Mouse (Mus musculus) thymus, adult 2 months (tissue): ENCODE results near the gene Pip4k2a. TPM values are rescaled to one million over a fixed set of nuclear protein-coding genes. Genes with fewer than 3 reads are reported as not detected.
"Not testable (repeated sequence)": the region's sequence is repeated elsewhere in the genome, so short reads cannot be mapped to it uniquely, and the experiment has no call there.

Source experiments
- DNase-seq: peaks from one replicate; pipeline ENCODE4 v3.0.0; 2021
- H3K27ac ChIP-seq: fragments of 200-500 bp; 2 replicates; pipeline ENCODE4 v1.5.1; 2012; ENCODE audit warnings: low read length, control low read depth; ENCODE audit not compliant: control insufficient read depth, insufficient read depth
- H3K27me3 ChIP-seq: fragments of 200-500 bp; 2 replicates; pipeline ENCODE4 v1.6.1; 2012; ENCODE audit warnings: mild to moderate bottlenecking, low read length, moderate library complexity, mixed read lengths; ENCODE audit not compliant: control insufficient read depth, insufficient read depth
- H3K36me3 ChIP-seq: fragments of 200-500 bp; 2 replicates; pipeline ENCODE4 v1.6.1; 2012; ENCODE audit warnings: mild to moderate bottlenecking, low read length, moderate library complexity; ENCODE audit not compliant: control insufficient read depth, insufficient read depth
- H3K4me1 ChIP-seq: fragments of 200-500 bp; replicated peaks from 2 replicates; pipeline ENCODE4 v1.6.1; 2012; ENCODE audit warnings: low read length; ENCODE audit not compliant: control insufficient read depth, insufficient read depth
- H3K4me3 ChIP-seq: fragments of 200-500 bp; 2 replicates; pipeline ENCODE4 v1.5.1; 2012; ENCODE audit warnings: mild to moderate bottlenecking, low read length, control low read depth, moderate library complexity; ENCODE audit not compliant: control insufficient read depth, insufficient read depth
- CTCF ChIP-seq: fragments of 200-500 bp; IDR thresholded peaks from 2 replicates; pipeline ENCODE4 v1.5.1; 2012; ENCODE audit warnings: mild to moderate bottlenecking, control low read depth, low read length, moderate library complexity, borderline replicate concordance; ENCODE audit not compliant: control insufficient read depth, poor library complexity, insufficient read depth; ENCODE audit errors: extremely low read depth
- POLR2A ChIP-seq: fragments of 200-500 bp; IDR thresholded peaks from 2 replicates; pipeline ENCODE4 v1.6.1; 2012; ENCODE audit warnings: mild to moderate bottlenecking, low read length, control low read depth, moderate library complexity; ENCODE audit not compliant: control insufficient read depth, poor library complexity, insufficient read depth; ENCODE audit errors: extremely low read depth
- WGBS: fragments of 180-500 bp; shearing (Covaris S2); methylation state at CpG from one replicate; pipeline ENCODE4 v1.1.7; 2018; 5-methylcytosine and 5-hydroxymethylcytosine counted together
- polyA plus RNA-seq: library from polyadenylated mRNA; depleted of rRNA; stranded (reverse); fragments of >200 nt; gene quantifications from 2 replicates; pipeline ENCODE4 v1.2.3, GENCODE M21; 2012

The Pip4k2a gene
- polyA plus RNA-seq, 1 experiment: 61.2 TPM

DNA sequence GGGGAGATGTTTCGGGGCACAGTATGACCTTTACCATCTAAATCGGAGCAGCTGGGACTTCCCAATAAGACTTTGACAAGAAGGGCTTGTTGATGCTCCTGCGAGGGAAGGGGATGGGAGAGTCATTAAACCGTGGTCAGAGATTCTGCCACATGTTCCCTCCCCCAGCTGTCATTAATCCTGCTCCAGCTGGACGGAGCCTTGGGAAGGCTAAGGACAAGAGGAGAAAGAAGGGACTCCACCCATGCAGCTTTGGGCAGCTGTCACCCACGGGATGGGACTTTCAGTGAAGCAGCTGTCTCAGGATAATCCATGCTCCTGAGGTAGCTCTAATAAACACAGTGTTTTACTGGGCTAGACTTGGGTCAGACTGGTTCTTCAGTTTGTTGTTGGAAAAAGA lies 101.9 kb downstream of the Pip4k2a start:
- H3K4me1 ChIP-seq: peaks cover 15% of the 10 kb centered on the region
- TF ChIP-seq POLR2A (no peak), CTCF (no peak)
- no peaks in the 10 kb centered on the region for H3K27me3 ChIP-seq
- H3K4me3 ChIP-seq: no peak overlapping the region
- 87% methylated on average over 6 of the region's 6 CpGs for WGBS
- DNase-seq: no peak
- H3K36me3 ChIP-seq: peaks cover 22% of the 10 kb centered on the region
- no peak overlapping the region for H3K27ac ChIP-seq

DNA sequence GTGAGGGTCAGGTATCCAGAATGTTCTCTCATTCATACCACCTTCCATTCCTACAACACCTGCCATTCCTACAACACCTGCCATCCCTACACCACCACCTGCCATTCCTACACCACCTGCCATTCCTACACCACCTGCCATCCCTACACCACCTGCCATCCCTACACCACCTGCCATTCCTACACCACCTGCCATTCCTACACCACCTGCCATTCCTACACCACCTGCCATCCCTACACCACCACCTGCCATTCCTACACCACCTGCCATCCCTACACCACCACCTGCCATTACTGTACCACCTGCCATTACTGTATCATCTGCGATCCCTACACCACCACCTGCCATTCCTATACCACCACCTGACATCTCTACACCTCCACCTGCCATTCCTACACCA lies 104.6 kb downstream of the Pip4k2a start:
- Histone ChIP-seq H3K36me3 (peaks cover 20% of the 10 kb centered on the region), H3K4me1 (peaks cover 11% of the 10 kb centered on the region)
- H3K27me3 ChIP-seq, H3K27ac ChIP-seq, DNase-seq, H3K4me3 ChIP-seq: not testable (repeated sequence)
- WGBS: 98% methylated on average over 1 of the region's 1 CpGs

DNA sequence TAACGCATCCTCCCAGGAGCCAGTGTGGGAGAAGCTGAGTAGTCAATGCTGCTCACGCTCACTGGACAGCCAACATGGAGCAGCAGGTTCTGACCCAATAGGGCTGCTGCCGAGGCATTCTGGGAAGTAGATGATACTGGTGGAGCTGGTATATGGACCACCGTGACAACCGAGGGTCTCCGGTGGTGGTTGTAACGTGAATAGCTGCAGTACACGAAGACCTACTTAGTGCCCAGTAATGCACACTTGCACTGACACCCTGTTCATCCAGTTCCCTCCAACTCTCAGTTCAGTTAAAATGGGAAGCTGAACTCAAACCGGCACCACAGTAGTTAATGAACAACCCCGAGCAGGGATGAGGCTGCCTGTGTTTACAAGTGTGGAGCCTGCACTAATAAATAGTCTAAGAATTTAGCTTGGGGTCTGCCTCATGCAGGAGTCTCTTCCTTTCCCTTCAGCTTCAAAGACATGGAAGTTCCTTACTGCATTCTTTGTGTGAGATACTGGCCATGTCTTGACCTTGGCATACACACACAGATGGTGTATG lies 105.9 kb downstream of the Pip4k2a start:
- no peak for TF ChIP-seq CTCF
- TF ChIP-seq POLR2A: no peak
- Histone ChIP-seq H3K4me1 (0 out of 2 replicates have a peak, but pooled peaks cover 3% of the 10 kb centered on the region), H3K36me3 (peaks cover 24% of the 10 kb centered on the region), H3K27me3 (no peaks in the 10 kb centered on the region), H3K4me3 (no peak overlapping the region), H3K27ac (no peak overlapping the region)
- DNase-seq: no peak
- WGBS: 94% methylated on average over 10 of the region's 10 CpGs

DNA sequence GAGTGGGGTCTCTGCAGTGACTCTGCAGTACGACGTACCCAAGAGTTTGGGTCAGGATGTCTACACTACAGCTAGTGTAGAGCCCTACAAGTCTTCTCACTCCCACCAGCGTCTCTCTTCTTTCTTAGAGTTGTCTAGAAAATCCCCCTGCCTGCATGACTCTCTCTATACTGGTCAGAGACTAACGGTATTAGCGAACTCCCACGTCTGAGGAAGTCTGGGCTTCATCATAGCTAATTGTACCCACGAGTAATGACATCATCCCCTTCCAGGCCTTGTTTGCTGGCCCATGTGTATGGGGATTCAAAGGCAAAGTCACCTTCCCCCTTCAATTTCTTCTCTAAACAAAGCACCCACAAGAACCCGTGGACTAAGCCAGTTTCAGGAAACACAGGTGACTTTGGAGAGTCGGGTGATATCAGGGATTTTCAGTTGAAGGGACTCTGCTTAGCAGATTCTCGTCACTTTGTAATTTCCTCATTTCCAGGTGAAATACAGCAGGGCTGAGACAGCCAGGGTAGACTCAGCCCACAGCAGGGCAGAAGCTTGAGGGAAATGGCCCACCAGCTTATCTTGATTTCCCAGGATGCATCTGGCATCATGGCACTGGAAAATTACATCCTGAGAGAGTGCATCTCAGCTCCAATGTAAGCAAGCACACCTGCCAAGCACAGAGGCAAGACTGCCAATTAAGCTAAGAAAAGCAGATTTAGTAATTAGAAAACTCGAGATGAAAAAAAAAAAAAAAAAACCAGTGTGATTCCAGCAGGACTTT lies 107.5 kb downstream of the Pip4k2a start:
- H3K4me1 ChIP-seq: 0 out of 2 replicates have a peak, but pooled peaks cover 3% of the 10 kb centered on the region
- peaks cover 34% of the 10 kb centered on the region for H3K36me3 ChIP-seq
- WGBS: 57% methylated on average over 11 of the region's 11 CpGs
- TF ChIP-seq POLR2A (no peak), CTCF (no peak)
- no peak overlapping the region for H3K27ac ChIP-seq
- no peak overlapping the region for H3K4me3 ChIP-seq
- no peaks in the 10 kb centered on the region for H3K27me3 ChIP-seq
- DNase-seq: no peak

DNA sequence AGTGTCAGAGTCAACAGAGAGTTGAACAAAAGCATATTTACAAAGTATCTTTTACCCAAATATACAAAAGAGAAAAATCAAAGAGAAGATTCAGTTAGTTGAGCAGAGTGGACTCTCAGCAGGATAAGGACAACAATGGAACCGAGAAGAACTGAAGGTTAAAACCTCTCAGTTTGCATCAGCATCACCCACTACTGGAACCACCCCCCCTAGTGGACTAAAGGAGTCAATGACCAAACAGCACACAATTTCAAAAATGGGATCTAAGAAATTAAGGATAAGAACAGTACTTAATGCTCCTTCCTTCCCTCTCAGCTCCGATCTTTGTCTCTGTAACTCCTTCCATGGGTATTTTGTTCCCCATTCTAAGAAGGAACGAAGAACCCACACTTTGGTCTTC lies 113.6 kb downstream of the Pip4k2a start:
- H3K27me3 ChIP-seq: no peaks in the 10 kb centered on the region
- H3K36me3 ChIP-seq: peaks cover 34% of the 10 kb centered on the region
- no peak overlapping the region for H3K27ac ChIP-seq
- no peak for DNase-seq
- H3K4me1 ChIP-seq: no peaks in the 10 kb centered on the region
- WGBS: 95% methylated on average over 3 of the region's 3 CpGs
- H3K4me3 ChIP-seq: no peak overlapping the region
- TF ChIP-seq POLR2A (no peak), CTCF (no peak)

DNA sequence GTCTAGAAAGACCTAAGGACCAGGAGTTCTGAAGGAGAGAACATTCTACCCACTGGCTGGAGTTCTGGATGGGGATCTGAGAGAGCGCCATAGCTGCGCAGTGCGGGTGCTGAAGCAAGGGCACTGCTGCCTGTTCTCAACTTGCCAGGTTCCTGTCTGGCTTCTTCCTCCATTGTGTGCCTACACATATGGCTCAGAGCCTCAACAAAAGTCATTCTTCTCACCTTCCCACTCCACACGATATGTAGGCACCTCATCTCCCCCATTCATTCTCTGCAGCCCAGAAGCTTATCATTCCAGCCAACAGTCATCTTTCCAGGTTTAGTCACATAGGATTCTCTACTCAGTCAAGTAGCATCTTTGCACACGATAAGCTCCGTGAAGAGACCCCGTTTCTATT lies 123.3 kb downstream of the Pip4k2a start:
- no peak overlapping the region for H3K4me3 ChIP-seq
- H3K27ac ChIP-seq: no peak overlapping the region
- DNase-seq: no peak
- peaks cover 24% of the 10 kb centered on the region for H3K36me3 ChIP-seq
- H3K27me3 ChIP-seq: no peaks in the 10 kb centered on the region
- H3K4me1 ChIP-seq: no peaks in the 10 kb centered on the region
- no peak for TF ChIP-seq POLR2A
- 98% methylated on average over 7 of the region's 7 CpGs for WGBS

DNA sequence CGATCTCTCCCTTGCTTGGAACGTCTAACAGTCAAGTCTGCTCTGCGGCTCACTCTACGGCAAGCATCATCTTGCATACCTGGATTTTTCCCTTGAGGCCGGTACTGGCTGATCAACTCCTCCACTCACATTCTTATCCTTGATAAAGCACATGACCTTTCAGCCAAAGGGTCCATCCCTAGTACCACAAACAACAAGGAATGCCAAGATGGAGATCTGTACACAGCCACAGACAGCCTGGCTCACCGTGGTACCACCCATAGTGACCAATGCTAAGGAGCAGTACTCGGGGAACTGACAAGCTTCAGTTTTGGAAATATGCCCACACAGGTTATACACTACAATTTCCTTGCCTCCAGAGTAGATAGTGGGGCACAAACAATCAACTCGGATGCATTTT lies 123.9 kb downstream of the Pip4k2a start:
- Histone ChIP-seq H3K4me3 (no peak overlapping the region), H3K4me1 (no peaks in the 10 kb centered on the region)
- 92% methylated on average over 8 of the region's 8 CpGs for WGBS

More for the DNA sequence above, 123.9 kb downstream of the Pip4k2a start:
- TF ChIP-seq POLR2A (no peak), CTCF (no peak)
- H3K27ac ChIP-seq: no peak overlapping the region
- peaks cover 24% of the 10 kb centered on the region for H3K36me3 ChIP-seq
- H3K27me3 ChIP-seq: no peaks in the 10 kb centered on the region
- DNase-seq: no peak
